Mouse (Mus musculus) embryonic facial prominence, embryonic 12.5 days (tissue): ENCODE measurements around the gene Ppp3r2. TPM values are rescaled to one million over a fixed set of nuclear protein-coding genes. Genes with fewer than 3 reads are reported as not detected.

Experiments
- ATAC-seq: fragments of 200-750 bp; cut with Nextera tagmentation; 2 replicates; pipeline ENCODE4 v1.8.0; 2017; ENCODE audit not compliant: insufficient number of reproducible peaks, insufficient read depth, low FRiP score, low TSS enrichment
- H3K27ac ChIP-seq: fragments of 300-500 bp; sonication (generic); 2 replicates; pipeline ENCODE4 v1.5.1; 2016; ENCODE audit warnings: mild to moderate bottlenecking
- H3K27me3 ChIP-seq: fragments of 300-500 bp; sonication (generic); 2 replicates; pipeline ENCODE4 v1.6.1; 2016; ENCODE audit warnings: mild to moderate bottlenecking, moderate library complexity
- H3K36me3 ChIP-seq: fragments of 300-500 bp; sonication (generic); 2 replicates; pipeline ENCODE4 v1.6.1; 2016; ENCODE audit warnings: mild to moderate bottlenecking
- H3K4me1 ChIP-seq: fragments of 300-500 bp; sonication (generic); 2 replicates; pipeline ENCODE4 v1.6.1; 2016
- H3K4me2 ChIP-seq: fragments of 300-500 bp; sonication (generic); replicated peaks from 2 replicates; pipeline ENCODE4 v1.6.1; 2016; ENCODE audit warnings: mild to moderate bottlenecking, moderate library complexity
- H3K4me3 ChIP-seq: fragments of 300-500 bp; sonication (generic); 2 replicates; pipeline ENCODE4 v1.5.1; 2016; ENCODE audit warnings: mild to moderate bottlenecking
- H3K9ac ChIP-seq: fragments of 300-500 bp; sonication (generic); 2 replicates; pipeline ENCODE4 v1.6.1; 2016; ENCODE audit warnings: mild to moderate bottlenecking, moderate library complexity
- H3K9me3 ChIP-seq: fragments of 300-500 bp; sonication (generic); 2 replicates; pipeline ENCODE4 v1.6.1; 2016; ENCODE audit warnings: mild to moderate bottlenecking, moderate library complexity
- WGBS: fragments of 180-500 bp; shearing (Covaris S2); methylation state at CpG from one replicate; pipeline ENCODE4 v1.1.7; 2016; 5-methylcytosine and 5-hydroxymethylcytosine counted together
- polyA plus RNA-seq: library from polyadenylated mRNA; unstranded; fragments of >200 nt; fragmentation: Nextera tagmentation; extraction: Ambion mirVana; gene quantifications from 2 replicates; pipeline ENCODE4 v1.2.1, GENCODE M21; 2016

The Ppp3r2 gene
- polyA plus RNA-seq = 0.08 and 0.17 TPM in 2 replicates

- Histone ChIP-seq H3K27me3 (no peaks in the 10 kb centered on the region), H3K9ac (no peak within 1 kb of the TSS), H3K4me3 (no peak within 1 kb of the TSS), H3K27ac (no peak within 1 kb of the TSS), H3K9me3 (no peaks in the 10 kb centered on the region), H3K4me2 (no peak within 1 kb of the TSS), H3K4me1 (no peaks in the 10 kb centered on the region), H3K36me3 (no peaks in the 10 kb centered on the region)
- ATAC-seq = no peak
- 83% methylated on average over 13 of the region's 13 CpGs for WGBS
These were observed at the start of gene Ppp3r2 for GRCm38 (mm10) chr4:49681812-49682211. Ppp3r2 (minus strand) TSS chr4:49682024.

- Histone ChIP-seq H3K36me3 (no peaks in the 10 kb centered on the region), H3K27me3 (no peaks in the 10 kb centered on the region), H3K4me1 (no peaks in the 10 kb centered on the region), H3K4me2 (no peak overlapping the region), H3K27ac (no peak overlapping the region), H3K9me3 (no peaks in the 10 kb centered on the region), H3K9ac (no peak overlapping the region), H3K4me3 (no peak overlapping the region)
- WGBS = 74% methylated on average over 3 of the region's 3 CpGs
- no peak for ATAC-seq
These were observed 47.5 kb upstream of the Ppp3r2 start for GRCm38 (mm10) chr4:49729326-49729725.

GRCm38 (mm10) chr4:49723908-49724307 lies 42.1 kb upstream of the Ppp3r2 start:
- no peak for ATAC-seq
- Histone ChIP-seq H3K9me3 (no peaks in the 10 kb centered on the region), H3K9ac (no peak overlapping the region), H3K27me3 (no peaks in the 10 kb centered on the region), H3K4me2 (no peak overlapping the region), H3K27ac (no peak overlapping the region), H3K36me3 (no peaks in the 10 kb centered on the region), H3K4me3 (no peak overlapping the region), H3K4me1 (no peaks in the 10 kb centered on the region)
- 97% methylated on average over 2 of the region's 2 CpGs for WGBS

- Histone ChIP-seq H3K9ac (no peak overlapping the region), H3K4me3 (no peak overlapping the region), H3K36me3 (no peaks in the 10 kb centered on the region), H3K4me2 (no peak overlapping the region), H3K9me3 (no peaks in the 10 kb centered on the region), H3K27me3 (no peaks in the 10 kb centered on the region), H3K27ac (no peak overlapping the region), H3K4me1 (0 out of 2 replicates have a peak, but pooled peaks cover 5% of the 10 kb centered on the region)
- no peak for ATAC-seq
- 73% methylated on average over 12 of the region's 12 CpGs for WGBS
These were observed 9.8 kb upstream of the Ppp3r2 start for GRCm38 (mm10) chr4:49691405-49692194.

- H3K36me3 ChIP-seq = no peaks in the 10 kb centered on the region
- H3K9me3 ChIP-seq = no peaks in the 10 kb centered on the region
- H3K4me1 ChIP-seq = 0 out of 2 replicates have a peak, but pooled peaks cover 5% of the 10 kb centered on the region
- WGBS = 21% methylated on average over 9 of the region's 9 CpGs
- no peak overlapping the region for H3K4me2 ChIP-seq
- H3K27ac ChIP-seq = no peak overlapping the region
- H3K4me3 ChIP-seq = no peak overlapping the region
- H3K9ac ChIP-seq = no peak overlapping the region
- ATAC-seq = 0 out of 2 replicates have a peak, but pooled peaks have one; percentile 35
- no peaks in the 10 kb centered on the region for H3K27me3 ChIP-seq
These were observed 6.9 kb upstream of the Ppp3r2 start for GRCm38 (mm10) chr4:49688594-49689288.

- no peaks in the 10 kb centered on the region for H3K36me3 ChIP-seq
These were observed 1.5 kb downstream of the Ppp3r2 start for GRCm38 (mm10) chr4:49680171-49680875.

GRCm38 (mm10) chr4:49676790-49677189 lies 5.0 kb downstream of the Ppp3r2 start:
- Histone ChIP-seq H3K36me3 (no peaks in the 10 kb centered on the region), H3K27me3 (no peaks in the 10 kb centered on the region), H3K9ac (no peak overlapping the region), H3K4me3 (no peak overlapping the region), H3K9me3 (no peaks in the 10 kb centered on the region), H3K4me2 (no peak overlapping the region), H3K4me1 (no peaks in the 10 kb centered on the region), H3K27ac (no peak overlapping the region)
- ATAC-seq = no peak
- 77% methylated on average over 7 of the region's 7 CpGs for WGBS

More at GRCm38 (mm10) chr4:49680171-49680875, 1.5 kb downstream of the Ppp3r2 start:
- H3K4me3 ChIP-seq = no peak overlapping the region
- H3K27ac ChIP-seq = no peak overlapping the region
- no peaks in the 10 kb centered on the region for H3K9me3 ChIP-seq
- no peak overlapping the region for H3K4me2 ChIP-seq
- 90% methylated on average over 11 of the region's 11 CpGs for WGBS
- no peaks in the 10 kb centered on the region for H3K27me3 ChIP-seq
- ATAC-seq = no peak
- no peak overlapping the region for H3K9ac ChIP-seq
- H3K4me1 ChIP-seq = no peaks in the 10 kb centered on the region

- H3K4me3 ChIP-seq = no peak overlapping the region
- 88% methylated on average over 6 of the region's 6 CpGs for WGBS
- ATAC-seq = no peak
These were observed 5.8 kb downstream of the Ppp3r2 start for GRCm38 (mm10) chr4:49676071-49676470.

GRCm38 (mm10) chr4:49664850-49665249 lies 17.0 kb downstream of the Ppp3r2 start:
- Histone ChIP-seq H3K27me3 (no peaks in the 10 kb centered on the region), H3K4me2 (no peak overlapping the region), H3K36me3 (peaks cover 14% of the 10 kb centered on the region), H3K9me3 (no peaks in the 10 kb centered on the region), H3K4me1 (no peaks in the 10 kb centered on the region), H3K27ac (no peak overlapping the region), H3K4me3 (no peak overlapping the region), H3K9ac (no peak overlapping the region)
- WGBS = 85% methylated on average over 5 of the region's 5 CpGs
- ATAC-seq = no peak

More at GRCm38 (mm10) chr4:49676071-49676470, 5.8 kb downstream of the Ppp3r2 start:
- H3K9me3 ChIP-seq = no peaks in the 10 kb centered on the region
- no peaks in the 10 kb centered on the region for H3K27me3 ChIP-seq
- H3K36me3 ChIP-seq = no peaks in the 10 kb centered on the region
- no peak overlapping the region for H3K9ac ChIP-seq
- no peak overlapping the region for H3K4me2 ChIP-seq
- no peak overlapping the region for H3K27ac ChIP-seq
- H3K4me1 ChIP-seq = no peaks in the 10 kb centered on the region

- ATAC-seq = no peak
- Histone ChIP-seq H3K27me3 (no peaks in the 10 kb centered on the region), H3K27ac (no peak overlapping the region), H3K36me3 (peaks cover 27% of the 10 kb centered on the region), H3K4me2 (no peak overlapping the region), H3K4me1 (no peaks in the 10 kb centered on the region), H3K9me3 (no peaks in the 10 kb centered on the region), H3K4me3 (no peak overlapping the region), H3K9ac (no peak overlapping the region)
- WGBS = 85% methylated on average over 4 of the region's 4 CpGs
These were observed 19.6 kb downstream of the Ppp3r2 start for GRCm38 (mm10) chr4:49662231-49662630.

GRCm38 (mm10) chr4:49661664-49662063 lies 20.2 kb downstream of the Ppp3r2 start:
- no peak overlapping the region for H3K27ac ChIP-seq
- H3K4me3 ChIP-seq = no peak overlapping the region
- ATAC-seq = no peak
- H3K4me1 ChIP-seq = no peaks in the 10 kb centered on the region
- H3K36me3 ChIP-seq = peaks cover 28% of the 10 kb centered on the region
- no peaks in the 10 kb centered on the region for H3K27me3 ChIP-seq
- H3K4me2 ChIP-seq = no peak overlapping the region
- WGBS = 95% methylated on average over 9 of the region's 9 CpGs
- no peak overlapping the region for H3K9ac ChIP-seq
- no peaks in the 10 kb centered on the region for H3K9me3 ChIP-seq
